Mouse (Mus musculus) kidney, adult 8-10 months (tissue): Measurements from ENCODE around the gene Osbpl11.
A peak's percentile ranks its signal among the peaks of the same experiment; 100 is the strongest.
"Not testable (repeated sequence)": the region's sequence is repeated elsewhere in the genome, so short reads cannot be mapped to it uniquely, and the experiment has no call there.

ENCODE experiments used
- DNase-seq, 2 experiments: peaks; one replicate each; pipeline ENCODE4 v3.0.0; 2022

Gene Osbpl11

GRCm38 (mm10) chr16:33178278-33179074 lies 6.4 kb upstream of the Osbpl11 start:
- no peak for DNase-seq

- not testable (repeated sequence) for DNase-seq
Observed at GRCm38 (mm10) chr16:33179222-33179621, 5.6 kb upstream of the Osbpl11 start.

- peak; percentile 66 to 76 for DNase-seq
Observed at GRCm38 (mm10) chr16:33179911-33180310, 5.0 kb upstream of the Osbpl11 start.

- DNase-seq, result peak; percentile 38 to 54
Observed at GRCm38 (mm10) chr16:33180793-33181192, 4.1 kb upstream of the Osbpl11 start.

- DNase-seq, result peak in 1 of 2 experiments; percentile 50
Observed at GRCm38 (mm10) chr16:33185261-33186046, 583 bp downstream of the Osbpl11 start.

- no peak for DNase-seq
Observed at GRCm38 (mm10) chr16:33186134-33186533, 1.3 kb downstream of the Osbpl11 start.

- DNase-seq, result no peak
Observed at GRCm38 (mm10) chr16:33188076-33188475, 3.2 kb downstream of the Osbpl11 start.

- DNase-seq, result peak; percentile 74 to 77
Observed at GRCm38 (mm10) chr16:33191671-33192091, 6.8 kb downstream of the Osbpl11 start.

- no peak for DNase-seq
Observed at GRCm38 (mm10) chr16:33192280-33192679, 7.4 kb downstream of the Osbpl11 start.

- peak; percentile 47 to 64 for DNase-seq
Observed at GRCm38 (mm10) chr16:33193649-33194048, 8.8 kb downstream of the Osbpl11 start.

GRCm38 (mm10) chr16:33195686-33196313 lies 10.9 kb downstream of the Osbpl11 start:
- DNase-seq, result no peak

GRCm38 (mm10) chr16:33196578-33196977 lies 11.7 kb downstream of the Osbpl11 start:
- no peak for DNase-seq

GRCm38 (mm10) chr16:33200589-33200988 lies 15.7 kb downstream of the Osbpl11 start:
- no peak for DNase-seq

GRCm38 (mm10) chr16:33210812-33211211 lies 25.9 kb downstream of the Osbpl11 start:
- DNase-seq, result no peak

GRCm38 (mm10) chr16:33216313-33217003 lies 31.6 kb downstream of the Osbpl11 start:
- no peak for DNase-seq

GRCm38 (mm10) chr16:33217553-33218085 lies 32.7 kb downstream of the Osbpl11 start:
- not testable (repeated sequence) for DNase-seq

GRCm38 (mm10) chr16:33222482-33222881 lies 37.6 kb downstream of the Osbpl11 start:
- DNase-seq, result peak in 1 of 2 experiments; percentile 20

GRCm38 (mm10) chr16:33224381-33224780 lies 39.5 kb downstream of the Osbpl11 start:
- DNase-seq, result peak in 1 of 2 experiments; percentile 36

GRCm38 (mm10) chr16:33234128-33234527 lies 49.3 kb downstream of the Osbpl11 start:
- DNase-seq, result peak in 1 of 2 experiments; percentile 23

- no peak for DNase-seq
Observed at GRCm38 (mm10) chr16:33236151-33236550, 51.3 kb downstream of the Osbpl11 start.

GRCm38 (mm10) chr16:33239305-33239704 lies 54.4 kb downstream of the Osbpl11 start:
- DNase-seq, result no peak

GRCm38 (mm10) chr16:33242046-33242445 lies 57.2 kb downstream of the Osbpl11 start:
- DNase-seq, result peak; percentile 41 to 42
